Mouse (Mus musculus): ENCODE data around the gene Insr. TPM values are rescaled to one million over a fixed set of nuclear protein-coding genes. Genes with fewer than 3 reads are reported as not detected.

Insr gene
- polyA plus RNA-seq, 1 experiment from 2014 or later, result 27.2 TPM

DNA sequence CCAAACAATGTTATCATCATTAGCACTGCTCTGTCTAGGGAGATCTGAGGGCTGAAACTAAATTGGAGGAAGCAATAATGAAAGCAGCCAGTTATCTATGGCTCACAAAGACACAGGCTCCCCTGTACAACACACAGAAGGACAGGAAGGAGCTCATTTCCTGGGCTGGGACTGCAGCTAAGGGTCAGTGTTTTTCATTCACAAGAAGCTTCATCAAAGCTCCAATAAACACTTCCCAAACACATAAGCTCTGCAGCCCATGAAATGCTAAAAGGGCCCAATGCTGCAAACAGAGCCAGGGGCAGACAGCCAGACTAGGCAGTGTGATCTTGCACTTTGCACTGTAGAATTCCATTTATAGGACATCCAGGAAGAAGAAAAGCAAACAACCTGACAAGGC, 63.9 kb downstream of the Insr start:
- Histone ChIP-seq H3K4me3 (replicated peaks; ENCODE audit: low read depth, low read length) (no peak overlapping the region), H3K4me1 (replicated peaks; ENCODE audit: insufficient read depth, low read length) (peaks cover 28% of the 10 kb centered on the region; the same call in 1 of the 2 replicates), H3K27me3 (ENCODE audit: insufficient read depth, low read length) (no peaks in the 10 kb centered on the region), H3K4me2 (ENCODE audit: low read length) (no peak overlapping the region), H3K9ac (ENCODE audit: low read depth, low read length) (no peak overlapping the region), H3K27ac (peak overlapping the region; percentile 39), H3K36me3 (ENCODE audit: insufficient read depth, low read length) (no peaks in the 10 kb centered on the region), H3K9me3 (replicated peaks; ENCODE audit: low read length) (no peaks in the 10 kb centered on the region)
- DNase-seq (ENCODE audit: low spot score) (peak; percentile 72), ATAC-seq (replicated peaks; ENCODE audit: low FRiP score, low read depth) (0 out of 2 replicates have a peak, but pooled peaks have one; percentile 37)
- no peak for TF ChIP-seq CTCF (IDR thresholded peaks at IDR 0.05; ENCODE audit: low read depth)

DNA sequence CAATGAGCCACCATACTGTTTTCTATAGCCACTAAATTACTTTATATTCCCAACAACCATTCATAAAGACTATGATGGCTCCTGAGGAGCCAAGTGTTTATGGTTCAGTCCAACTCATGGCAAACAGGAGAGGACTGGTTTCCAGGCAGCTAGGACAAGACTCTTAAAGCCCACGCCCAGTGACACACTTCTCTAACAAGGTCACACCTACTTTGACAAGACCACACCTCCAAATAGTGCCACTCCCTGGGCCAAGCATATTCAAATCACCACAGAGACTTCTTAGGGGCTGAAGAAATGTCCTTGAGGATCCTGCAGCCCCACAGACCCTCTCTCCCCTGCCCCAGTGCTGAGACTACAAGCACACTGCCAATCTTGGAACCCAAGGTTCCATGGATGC, 64.8 kb downstream of the Insr start:
- TF ChIP-seq CTCF (IDR thresholded peaks at IDR 0.05; ENCODE audit: low read depth), result no peak
- H3K4me3 ChIP-seq (replicated peaks; ENCODE audit: low read depth, low read length), result no peak overlapping the region
- H3K27ac ChIP-seq, result no peak overlapping the region
- DNase-seq (ENCODE audit: low spot score) (no peak), ATAC-seq (replicated peaks; ENCODE audit: low FRiP score, low read depth) (no peak)
- peaks cover 25% of the 10 kb centered on the region; the same call in 1 of the 2 replicates for H3K4me1 ChIP-seq (replicated peaks; ENCODE audit: insufficient read depth, low read length)
- no peaks in the 10 kb centered on the region for H3K9me3 ChIP-seq (replicated peaks; ENCODE audit: low read length)
- H3K27me3 ChIP-seq (ENCODE audit: insufficient read depth, low read length), result no peaks in the 10 kb centered on the region
- 0 out of 2 replicates have a peak, but pooled peaks cover 4% of the 10 kb centered on the region for H3K36me3 ChIP-seq (ENCODE audit: insufficient read depth, low read length)
- WGBS, result 89% methylated on average over 1 of the region's 1 CpGs
- no peak overlapping the region for H3K9ac ChIP-seq (ENCODE audit: low read depth, low read length)
- no peak overlapping the region for H3K4me2 ChIP-seq (ENCODE audit: low read length)

- WGBS, result 56% methylated on average over 9 of the region's 9 CpGs
- H3K9me3 ChIP-seq (replicated peaks; ENCODE audit: low read length), result no peaks in the 10 kb centered on the region
- H3K27me3 ChIP-seq (ENCODE audit: insufficient read depth, low read length), result no peaks in the 10 kb centered on the region
- no peak overlapping the region for H3K27ac ChIP-seq
- no peak overlapping the region for H3K4me2 ChIP-seq (ENCODE audit: low read length)
- TF ChIP-seq CTCF (IDR thresholded peaks at IDR 0.05; ENCODE audit: low read depth), result no peak
- H3K9ac ChIP-seq (ENCODE audit: low read depth, low read length), result no peak overlapping the region
- peaks cover 16% of the 10 kb centered on the region; the same call in 1 of the 2 replicates for H3K4me1 ChIP-seq (replicated peaks; ENCODE audit: insufficient read depth, low read length)
- H3K4me3 ChIP-seq (replicated peaks; ENCODE audit: low read depth, low read length), result no peak overlapping the region
- DNase-seq (ENCODE audit: low spot score) (peak; percentile 47), ATAC-seq (replicated peaks; ENCODE audit: low FRiP score, low read depth) (0 out of 2 replicates have a peak, but pooled peaks have one; percentile 13)
- H3K36me3 ChIP-seq (ENCODE audit: insufficient read depth, low read length), result 0 out of 2 replicates have a peak, but pooled peaks cover 6% of the 10 kb centered on the region
Measured at GRCm38 (mm10) chr8:3211456-3211855, 68.0 kb downstream of the Insr start.

DNA sequence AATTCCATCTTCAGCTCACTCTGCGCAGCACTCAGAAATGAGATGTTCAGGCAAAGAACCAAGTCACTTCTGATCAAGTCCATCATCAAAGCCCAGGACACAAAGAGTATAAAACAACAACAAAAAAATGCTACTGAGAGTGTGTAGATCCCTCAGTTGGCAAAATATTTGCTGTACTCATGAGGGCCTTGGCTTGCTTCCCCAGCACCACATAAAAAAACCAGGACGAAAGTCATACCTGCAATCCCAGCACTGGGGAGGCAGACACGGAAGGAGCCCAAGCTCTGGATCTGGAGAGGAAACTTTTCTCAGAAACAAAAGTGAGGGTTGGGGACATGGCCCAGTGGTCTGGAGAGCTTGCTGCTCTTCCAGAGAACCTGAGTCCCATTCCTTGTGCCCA, 69.5 kb downstream of the Insr start:
- Histone ChIP-seq H3K27me3 (ENCODE audit: insufficient read depth, low read length) (no peaks in the 10 kb centered on the region), H3K9me3 (replicated peaks; ENCODE audit: low read length) (no peaks in the 10 kb centered on the region), H3K9ac (ENCODE audit: low read depth, low read length) (no peak overlapping the region), H3K4me2 (ENCODE audit: low read length) (no peak overlapping the region), H3K27ac (0 out of 2 replicates have a peak overlapping the region, but pooled peaks have one; percentile 1), H3K4me3 (replicated peaks; ENCODE audit: low read depth, low read length) (no peak overlapping the region), H3K4me1 (replicated peaks; ENCODE audit: insufficient read depth, low read length) (peaks cover 9% of the 10 kb centered on the region; the same call in 1 of the 2 replicates), H3K36me3 (ENCODE audit: insufficient read depth, low read length) (0 out of 2 replicates have a peak, but pooled peaks cover 10% of the 10 kb centered on the region)
- ATAC-seq (replicated peaks; ENCODE audit: low FRiP score, low read depth) (no peak), DNase-seq (ENCODE audit: low spot score) (no peak)
- WGBS, result 90% methylated on average over 3 of the region's 3 CpGs
- no peak for TF ChIP-seq CTCF (IDR thresholded peaks at IDR 0.05; ENCODE audit: low read depth)

- TF ChIP-seq CTCF (IDR thresholded peaks at IDR 0.05; ENCODE audit: low read depth), result no peak
- H3K9ac ChIP-seq (ENCODE audit: low read depth, low read length), result no peak overlapping the region
- ATAC-seq (replicated peaks; ENCODE audit: low FRiP score, low read depth), result no peak
- H3K9me3 ChIP-seq (replicated peaks; ENCODE audit: low read length), result no peaks in the 10 kb centered on the region
- WGBS, result 46% methylated on average over 3 of the region's 3 CpGs
- H3K36me3 ChIP-seq (ENCODE audit: insufficient read depth, low read length), result peaks cover 14% of the 10 kb centered on the region; the same call in 1 of the 2 replicates
- peaks cover 6% of the 10 kb centered on the region; the same call in 1 of the 2 replicates for H3K4me1 ChIP-seq (replicated peaks; ENCODE audit: insufficient read depth, low read length)
- H3K27ac ChIP-seq, result 0 out of 2 replicates have a peak overlapping the region, but pooled peaks have one; percentile 1
- peak; percentile 85 for DNase-seq (ENCODE audit: low spot score)
- H3K27me3 ChIP-seq (ENCODE audit: insufficient read depth, low read length), result no peaks in the 10 kb centered on the region
- no peak overlapping the region for H3K4me2 ChIP-seq (ENCODE audit: low read length)
- H3K4me3 ChIP-seq (replicated peaks; ENCODE audit: low read depth, low read length), result no peak overlapping the region
Measured at GRCm38 (mm10) chr8:3209268-3209667, 70.1 kb downstream of the Insr start.

GRCm38 (mm10) chr8:3208729-3209128, 70.7 kb downstream of the Insr start:
- H3K9me3 ChIP-seq (replicated peaks; ENCODE audit: low read length), result no peaks in the 10 kb centered on the region
- H3K27ac ChIP-seq, result no peak overlapping the region
- H3K4me2 ChIP-seq (ENCODE audit: low read length), result no peak overlapping the region
- no peak for DNase-seq (ENCODE audit: low spot score)
- no peak for TF ChIP-seq CTCF (IDR thresholded peaks at IDR 0.05; ENCODE audit: low read depth)
- H3K27me3 ChIP-seq (ENCODE audit: insufficient read depth, low read length), result no peaks in the 10 kb centered on the region
- peaks cover 15% of the 10 kb centered on the region; the same call in 1 of the 2 replicates for H3K36me3 ChIP-seq (ENCODE audit: insufficient read depth, low read length)
- no peak for ATAC-seq (replicated peaks; ENCODE audit: low FRiP score, low read depth)
- no peak overlapping the region for H3K9ac ChIP-seq (ENCODE audit: low read depth, low read length)
- peaks cover 6% of the 10 kb centered on the region; the same call in 1 of the 2 replicates for H3K4me1 ChIP-seq (replicated peaks; ENCODE audit: insufficient read depth, low read length)
- H3K4me3 ChIP-seq (replicated peaks; ENCODE audit: low read depth, low read length), result no peak overlapping the region
